Mouse (Mus musculus) lung, postnatal 0 days (tissue): ENCODE measurements at regions not wholly inside any gene's neighbourhood (a gene's known extent, or its start where the extent isn't known, plus 50 kb on each side); places are given as distances from the start of the nearest gene placed in this dataset.

Experiments used
- CTCF ChIP-seq: IDR thresholded peaks from 2 replicates; pipeline ENCODE4 v1.5.1; 2016; ENCODE audit warnings: antibody characterized with exemption, mild to moderate bottlenecking
- EP300 ChIP-seq: IDR thresholded peaks from 2 replicates; pipeline ENCODE4 v1.6.1; 2016; ENCODE audit warnings: antibody characterized with exemption, mild to moderate bottlenecking, control low read depth

- TF ChIP-seq CTCF = no peak
- no peak for TF ChIP-seq EP300
Measured at GRCm38 (mm10) chr11:6778596-6779360, 58.7 kb downstream of the Gm11983 start.
